Mouse (Mus musculus): ENCODE measurements around the gene Nutf2-ps1. TPM values are rescaled to one million over a fixed set of nuclear protein-coding genes. Genes with fewer than 3 reads are reported as not detected.

Nutf2-ps1 gene
- total and polyA plus RNA-seq, 2 experiments from 2014 or later: 120 to 216 TPM

- Histone ChIP-seq H3K4me2 (ENCODE audit: low read depth, low read length) (no peak overlapping the region), H3K4me3 (ENCODE audit: low read depth, low read length) (no peak overlapping the region), H3K4me1 (ENCODE audit: control insufficient read depth, insufficient read depth) (peaks cover 3% of the 10 kb centered on the region), H3K27me3 (ENCODE audit: control insufficient read depth, insufficient read depth, low read length) (no peaks in the 10 kb centered on the region), H3K27ac (ENCODE audit: low read depth) (no peak overlapping the region), H3K36me3 (replicated peaks; ENCODE audit: control insufficient read depth, insufficient read depth, low read length) (no peaks in the 10 kb centered on the region), H3K9me3 (replicated peaks; ENCODE audit: control insufficient read depth, low read length) (no peaks in the 10 kb centered on the region), H3K9ac (replicated peaks; ENCODE audit: low read depth, low read length) (no peak overlapping the region)
- WGBS: 55% methylated on average over 10 of the region's 10 CpGs
- DNase-seq (ENCODE audit: low spot score): no peak
- ATAC-seq (ENCODE audit: insufficient read depth, low read depth): no peak
- TF ChIP-seq CTCF (IDR thresholded peaks at IDR 0.05; ENCODE audit: low read depth) (no peak), EP300 (IDR thresholded peaks at IDR 0.05; ENCODE audit: low read depth) (no peak)
These were observed 36.6 kb downstream of the Nutf2-ps1 start for GRCm38 (mm10) chr19:53552216-53552786.

- Histone ChIP-seq H3K4me3 (ENCODE audit: low read depth, low read length) (no peak overlapping the region), H3K27ac (ENCODE audit: low read depth) (no peak overlapping the region), H3K4me2 (ENCODE audit: low read depth, low read length) (no peak overlapping the region), H3K9ac (replicated peaks; ENCODE audit: low read depth, low read length) (no peak overlapping the region), H3K4me1 (ENCODE audit: control insufficient read depth, insufficient read depth) (no peaks in the 10 kb centered on the region), H3K36me3 (replicated peaks; ENCODE audit: control insufficient read depth, insufficient read depth, low read length) (no peaks in the 10 kb centered on the region), H3K27me3 (ENCODE audit: control insufficient read depth, insufficient read depth, low read length) (no peaks in the 10 kb centered on the region), H3K9me3 (replicated peaks; ENCODE audit: control insufficient read depth, low read length) (no peaks in the 10 kb centered on the region)
- DNase-seq (ENCODE audit: low spot score): no peak
- WGBS: 50% methylated on average over 12 of the region's 12 CpGs
- no peak for ATAC-seq (ENCODE audit: insufficient read depth, low read depth)
- TF ChIP-seq CTCF (IDR thresholded peaks at IDR 0.05; ENCODE audit: low read depth) (no peak), EP300 (IDR thresholded peaks at IDR 0.05; ENCODE audit: low read depth) (no peak)
These were observed 37.9 kb downstream of the Nutf2-ps1 start for GRCm38 (mm10) chr19:53550972-53551371.

- ATAC-seq (ENCODE audit: insufficient read depth, low read depth) (no peak), DNase-seq (ENCODE audit: low spot score) (no peak)
- H3K9ac ChIP-seq (replicated peaks; ENCODE audit: low read depth, low read length): no peak overlapping the region
- no peaks in the 10 kb centered on the region for H3K27me3 ChIP-seq (ENCODE audit: control insufficient read depth, insufficient read depth, low read length)
- 49% methylated on average over 8 of the region's 8 CpGs for WGBS
- no peak overlapping the region for H3K27ac ChIP-seq (ENCODE audit: low read depth)
- H3K36me3 ChIP-seq (replicated peaks; ENCODE audit: control insufficient read depth, insufficient read depth, low read length): peaks cover 3% of the 10 kb centered on the region; the same call in 1 of the 2 replicates
- TF ChIP-seq EP300 (IDR thresholded peaks at IDR 0.05; ENCODE audit: low read depth): no peak
- TF ChIP-seq CTCF (IDR thresholded peaks at IDR 0.05; ENCODE audit: low read depth): no peak
- H3K9me3 ChIP-seq (replicated peaks; ENCODE audit: control insufficient read depth, low read length): no peaks in the 10 kb centered on the region
- H3K4me3 ChIP-seq (ENCODE audit: low read depth, low read length): no peak overlapping the region
- no peak overlapping the region for H3K4me2 ChIP-seq (ENCODE audit: low read depth, low read length)
- H3K4me1 ChIP-seq (ENCODE audit: control insufficient read depth, insufficient read depth): no peaks in the 10 kb centered on the region
These were observed 41.3 kb downstream of the Nutf2-ps1 start for GRCm38 (mm10) chr19:53547597-53547996.

- ATAC-seq (ENCODE audit: insufficient read depth, low read depth): no peak
- no peak for TF ChIP-seq EP300 (IDR thresholded peaks at IDR 0.05; ENCODE audit: low read depth)
- no peak for TF ChIP-seq CTCF (IDR thresholded peaks at IDR 0.05; ENCODE audit: low read depth)
- no peak overlapping the region for H3K4me2 ChIP-seq (ENCODE audit: low read depth, low read length)
- no peak for DNase-seq (ENCODE audit: low spot score)
- peaks cover 29% of the 10 kb centered on the region for H3K36me3 ChIP-seq (replicated peaks; ENCODE audit: control insufficient read depth, insufficient read depth, low read length)
- H3K4me1 ChIP-seq (ENCODE audit: control insufficient read depth, insufficient read depth): no peaks in the 10 kb centered on the region
- no peak overlapping the region for H3K27ac ChIP-seq (ENCODE audit: low read depth)
- no peaks in the 10 kb centered on the region for H3K9me3 ChIP-seq (replicated peaks; ENCODE audit: control insufficient read depth, low read length)
- H3K27me3 ChIP-seq (ENCODE audit: control insufficient read depth, insufficient read depth, low read length): no peaks in the 10 kb centered on the region
- no peak overlapping the region for H3K4me3 ChIP-seq (ENCODE audit: low read depth, low read length)
- 53% methylated on average over 4 of the region's 4 CpGs for WGBS
- no peak overlapping the region for H3K9ac ChIP-seq (replicated peaks; ENCODE audit: low read depth, low read length)
These were observed 43.8 kb downstream of the Nutf2-ps1 start for GRCm38 (mm10) chr19:53544923-53545561.

GRCm38 (mm10) chr19:53543602-53544001 lies 45.3 kb downstream of the Nutf2-ps1 start:
- no peak overlapping the region for H3K27ac ChIP-seq (ENCODE audit: low read depth)
- TF ChIP-seq CTCF (IDR thresholded peaks at IDR 0.05; ENCODE audit: low read depth) (no peak), EP300 (IDR thresholded peaks at IDR 0.05; ENCODE audit: low read depth) (no peak)
- no peaks in the 10 kb centered on the region for H3K9me3 ChIP-seq (replicated peaks; ENCODE audit: control insufficient read depth, low read length)
- no peak for ATAC-seq (ENCODE audit: insufficient read depth, low read depth)
- no peaks in the 10 kb centered on the region for H3K27me3 ChIP-seq (ENCODE audit: control insufficient read depth, insufficient read depth, low read length)
- H3K9ac ChIP-seq (replicated peaks; ENCODE audit: low read depth, low read length): no peak overlapping the region
- peaks cover 34% of the 10 kb centered on the region for H3K36me3 ChIP-seq (replicated peaks; ENCODE audit: control insufficient read depth, insufficient read depth, low read length)
- DNase-seq (ENCODE audit: low spot score): no peak
- no peak overlapping the region for H3K4me3 ChIP-seq (ENCODE audit: low read depth, low read length)
- H3K4me1 ChIP-seq (ENCODE audit: control insufficient read depth, insufficient read depth): 0 out of 2 replicates have a peak, but pooled peaks cover under 1% of the 10 kb centered on the region
- WGBS: 24% methylated on average over 5 of the region's 5 CpGs
- no peak overlapping the region for H3K4me2 ChIP-seq (ENCODE audit: low read depth, low read length)
